Mouse (Mus musculus): Measurements from ENCODE around the gene Knstrn. TPM values are rescaled to one million over a fixed set of nuclear protein-coding genes. Genes with fewer than 3 reads are reported as not detected.

Gene Knstrn
- total RNA-seq, 2 experiments from 2014 or later, result 0.28 to 0.31 TPM

GRCm38 (mm10) chr2:118841774-118842173 is 28.0 kb downstream of the Knstrn start:
- H3K27ac ChIP-seq, result no peak overlapping the region
- intact Hi-C loops (cut with DNase I), result no loop called here
- H3K4me3 ChIP-seq, result no peak overlapping the region
- TF ChIP-seq CTCF (IDR thresholded peaks at IDR 0.05), result no peak
- DNase-seq, result no peak

- intact Hi-C loops (cut with DNase I), result no loop called here
- DNase-seq, result no peak
- no peak overlapping the region for H3K27ac ChIP-seq
- H3K4me3 ChIP-seq, result no peak overlapping the region
- TF ChIP-seq CTCF (IDR thresholded peaks at IDR 0.05), result no peak
These were observed 30.6 kb downstream of the Knstrn start for GRCm38 (mm10) chr2:118844427-118844826.

- no peak overlapping the region for H3K27ac ChIP-seq
- no peak overlapping the region for H3K4me3 ChIP-seq
- DNase-seq, result no peak
- intact Hi-C loops (cut with DNase I), result no loop called here
- TF ChIP-seq CTCF (IDR thresholded peaks at IDR 0.05), result no peak
These were observed 32.4 kb downstream of the Knstrn start for GRCm38 (mm10) chr2:118846246-118846645.

GRCm38 (mm10) chr2:118851756-118852155 is 38.0 kb downstream of the Knstrn start:
- intact Hi-C loops (cut with DNase I), result no loop called here

GRCm38 (mm10) chr2:118861454-118862339 is 47.9 kb downstream of the Knstrn start, which contains the start of gene Ivd:
Gene Ivd (plus strand): TSS chr2:118861954.
- DNase-seq, result peak; percentile 96
- peak within 1 kb of the TSS; percentile 90 for H3K27ac ChIP-seq
- H3K4me3 ChIP-seq, result peak within 1 kb of the TSS; percentile 77
- intact Hi-C loops (cut with DNase I), result loop anchor here (2.0 to 5.0 kb wide), 2 partner anchors 39 to 49 kb away; partner anchors contain the start of genes Bahd1 and Knstrn
- no peak for TF ChIP-seq CTCF (IDR thresholded peaks at IDR 0.05)

More at GRCm38 (mm10) chr2:118851756-118852155, 38.0 kb downstream of the Knstrn start:
- no peak for DNase-seq
- Histone ChIP-seq H3K4me3 (no peak overlapping the region), H3K27ac (no peak overlapping the region)
- no peak for TF ChIP-seq CTCF (IDR thresholded peaks at IDR 0.05)

- TF ChIP-seq CTCF (IDR thresholded peaks at IDR 0.05), result no peak
- DNase-seq, result no peak
- Histone ChIP-seq H3K27ac (peak overlapping the region; percentile 90), H3K4me3 (peak overlapping the region; percentile 77)
- intact Hi-C loops (cut with DNase I), result loop anchor here (5.0 kb wide), 1 partner anchor 50 kb away; the partner anchor contains the start of gene Knstrn
These were observed 48.5 kb downstream of the Knstrn start for GRCm38 (mm10) chr2:118862340-118862675.

GRCm38 (mm10) chr2:118870601-118871000 is 56.8 kb downstream of the Knstrn start:
- DNase-seq, result no peak
- H3K27ac ChIP-seq, result no peak overlapping the region
- H3K4me3 ChIP-seq, result no peak overlapping the region
- no peak for TF ChIP-seq CTCF (IDR thresholded peaks at IDR 0.05)
- intact Hi-C loops (cut with DNase I), result no loop called here

GRCm38 (mm10) chr2:118871032-118871431 is 57.2 kb downstream of the Knstrn start:
- Histone ChIP-seq H3K27ac (no peak overlapping the region), H3K4me3 (no peak overlapping the region)
- intact Hi-C loops (cut with DNase I), result no loop called here
- DNase-seq, result no peak
- TF ChIP-seq CTCF (IDR thresholded peaks at IDR 0.05), result no peak

GRCm38 (mm10) chr2:118873018-118873417 is 59.2 kb downstream of the Knstrn start:
- intact Hi-C loops (cut with DNase I), result no loop called here
- no peak for DNase-seq
- H3K27ac ChIP-seq, result no peak overlapping the region
- H3K4me3 ChIP-seq, result no peak overlapping the region
- no peak for TF ChIP-seq CTCF (IDR thresholded peaks at IDR 0.05)

- no peak for TF ChIP-seq CTCF (IDR thresholded peaks at IDR 0.05)
- H3K27ac ChIP-seq, result no peak overlapping the region
- DNase-seq, result no peak
- intact Hi-C loops (cut with DNase I), result no loop called here
- H3K4me3 ChIP-seq, result no peak overlapping the region
These were observed 60.2 kb downstream of the Knstrn start for GRCm38 (mm10) chr2:118873890-118874430.

GRCm38 (mm10) chr2:118875316-118875715 is 61.5 kb downstream of the Knstrn start:
- Histone ChIP-seq H3K27ac (no peak overlapping the region), H3K4me3 (no peak overlapping the region)
- TF ChIP-seq CTCF (IDR thresholded peaks at IDR 0.05), result no peak
- intact Hi-C loops (cut with DNase I), result no loop called here
- no peak for DNase-seq

GRCm38 (mm10) chr2:118876453-118876852 is 62.6 kb downstream of the Knstrn start:
- no peak for TF ChIP-seq CTCF (IDR thresholded peaks at IDR 0.05)
- intact Hi-C loops (cut with DNase I), result no loop called here
- DNase-seq, result no peak
- Histone ChIP-seq H3K4me3 (no peak overlapping the region), H3K27ac (no peak overlapping the region)

GRCm38 (mm10) chr2:118881019-118881418 is 67.2 kb downstream of the Knstrn start:
- intact Hi-C loops (cut with DNase I), result no loop called here
- DNase-seq, result no peak
- no peak overlapping the region for H3K4me3 ChIP-seq
- TF ChIP-seq CTCF (IDR thresholded peaks at IDR 0.05), result no peak
- no peak overlapping the region for H3K27ac ChIP-seq
